In the genomic region with DNA sequence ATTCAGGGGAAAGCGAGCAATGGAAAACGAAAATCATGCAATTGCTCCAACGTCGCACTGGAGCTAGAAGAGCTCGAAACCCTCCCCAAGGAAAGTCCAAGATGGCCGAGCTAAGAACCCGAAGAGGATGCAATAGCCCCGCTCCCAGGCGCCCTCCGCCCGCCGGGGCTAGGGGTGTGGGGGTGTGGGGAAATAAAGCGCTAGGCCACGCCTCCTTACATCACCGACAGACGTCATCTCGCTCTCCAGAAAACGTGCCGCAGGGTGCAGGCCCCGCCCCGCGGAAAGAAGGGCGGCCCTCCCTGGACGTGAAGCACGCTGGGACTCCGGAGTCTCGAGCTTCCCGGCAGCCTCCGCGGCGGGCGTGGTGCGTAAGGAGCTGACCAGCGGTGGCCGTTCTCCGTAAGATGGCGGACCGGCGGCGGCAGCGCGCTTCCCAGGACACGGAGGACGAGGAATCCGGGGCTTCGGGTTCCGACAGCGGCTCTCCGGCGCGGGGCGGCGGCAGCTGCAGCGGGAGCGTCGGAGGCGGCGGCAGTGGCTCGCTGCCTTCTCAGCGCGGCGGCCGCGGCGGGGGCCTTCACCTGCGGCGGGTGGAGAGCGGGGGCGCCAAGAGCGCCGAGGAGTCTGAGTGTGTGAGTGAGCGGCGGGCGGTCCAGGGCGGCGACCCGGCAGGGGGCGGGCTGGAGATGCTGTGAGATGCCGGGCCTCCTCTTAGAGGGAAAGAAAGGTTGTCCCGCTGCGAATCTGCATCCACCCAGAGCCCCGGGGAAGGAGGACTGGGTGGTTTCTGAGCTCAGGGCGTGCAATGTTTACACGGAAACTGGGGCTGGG, we compare ENCODE assay signal across 8 mouse cellular contexts. TPM values are rescaled to one million over a fixed set of nuclear protein-coding genes. Genes with fewer than 3 reads are reported as not detected.
DNase-seq lines count a peak whose midpoint lies in the region; ATAC-seq and TF ChIP-seq lines count a peak whose summit lies in the region.

No protein-coding gene starts in this region.

- TF ChIP-seq CTCF in layer of hippocampus, adult 2 months (conservative IDR thresholded peaks at IDR 0.05), result peak; percentile 53
- peak; percentile 52 for TF ChIP-seq CTCF in lung, embryonic 14.5 days (IDR thresholded peaks at IDR 0.05; ENCODE audit: low read depth)
- no peak for TF ChIP-seq CTCF in olfactory bulb, adult 2 months (IDR thresholded peaks at IDR 0.05; ENCODE audit: insufficient read depth, low read depth, low read length)
- TF ChIP-seq CTCF in thymus, adult 2 months (IDR thresholded peaks at IDR 0.05; ENCODE audit: borderline replicate concordance, control insufficient read depth, extremely low read depth, insufficient read depth, low read length, poor library complexity), result peak; percentile 65; the same call in 1 of the 2 replicates

- H3K4me1 ChIP-seq in ES-E14 (ENCODE audit: control insufficient read depth in 2 of 2, insufficient read depth in 2 of 2, low read length in 2 of 2, poor library complexity in 1 of 2), result no peaks in the 10 kb centered on the region
- peaks cover 37% of the 10 kb centered on the region for H3K4me1 ChIP-seq in forebrain, embryonic 15.5 days
- peaks cover 9% of the 10 kb centered on the region for H3K4me1 ChIP-seq in lung, embryonic 14.5 days (ENCODE audit: insufficient read depth)
- H3K4me1 ChIP-seq in olfactory bulb, adult 2 months (ENCODE audit: control insufficient read depth, insufficient read depth, low read length), result peaks cover 4% of the 10 kb centered on the region; the same call in 1 of the 2 replicates
- peaks cover 4% of the 10 kb centered on the region for H3K4me1 ChIP-seq in thymus, adult 2 months (replicated peaks; ENCODE audit: control insufficient read depth, insufficient read depth, low read length)

- ATAC-seq in forebrain, embryonic 15.5 days (replicated peaks), result peak; percentile 98
- ATAC-seq in lung, embryonic 14.5 days (ENCODE audit: insufficient read depth), result peak; percentile 98

- H3K36me3 ChIP-seq in ES-E14 (ENCODE audit: control insufficient read depth, insufficient read depth, low read length, poor library complexity, severe bottlenecking), result peaks cover 27% of the 10 kb centered on the region
- peaks cover 61% of the 10 kb centered on the region for H3K36me3 ChIP-seq in forebrain, embryonic 15.5 days
- H3K36me3 ChIP-seq in lung, embryonic 14.5 days (ENCODE audit: insufficient read depth), result peaks cover 66% of the 10 kb centered on the region
- peaks cover 42% of the 10 kb centered on the region for H3K36me3 ChIP-seq in thymus, adult 2 months (ENCODE audit: control insufficient read depth, insufficient read depth, low read length)

- intact Hi-C loops in heart, postnatal 36 days (cut with DNase I), result loop anchor here (2.0 kb wide), 2 partner anchors 15 to 19 kb away; a partner anchor contains a TSS

- H3K27me3 ChIP-seq in forebrain, embryonic 15.5 days, result no peaks in the 10 kb centered on the region
- no peaks in the 10 kb centered on the region for H3K27me3 ChIP-seq in lung, embryonic 14.5 days (ENCODE audit: insufficient read depth, low read length)
- H3K27me3 ChIP-seq in thymus, adult 2 months (ENCODE audit: control insufficient read depth, insufficient read depth, low read length), result no peaks in the 10 kb centered on the region

- in situ Hi-C loops in ES-E14 (cut with MboI; ENCODE audit: low sequenced_read_pairs in 2 of 2, unreplicated experiment in 2 of 2), result no loop called here

- peak overlapping the region; percentile 95 for H3K27ac ChIP-seq in ES-E14 (ENCODE audit: insufficient read depth, low read depth, low read length, poor library complexity, severe bottlenecking)
- H3K27ac ChIP-seq in forebrain, embryonic 15.5 days (replicated peaks), result peak overlapping the region; percentile 97
- H3K27ac ChIP-seq in layer of hippocampus, adult 2 months, result peak overlapping the region; percentile 97
- peak overlapping the region; percentile 96 for H3K27ac ChIP-seq in lung, embryonic 14.5 days (ENCODE audit: low read depth)
- peak overlapping the region; percentile 99 for H3K27ac ChIP-seq in olfactory bulb, adult 2 months (ENCODE audit: insufficient read depth, low read depth, low read length)
- peak overlapping the region; percentile 58 for H3K27ac ChIP-seq in thymus, adult 2 months (ENCODE audit: control insufficient read depth, insufficient read depth, low read length)

- peak overlapping the region; percentile 92 to 96 for H3K4me3 ChIP-seq in ES-E14 (ENCODE audit: insufficient read depth in 1 of 2, low read depth in 1 of 2, low read length in 2 of 2, poor library complexity in 1 of 2, severe bottlenecking in 1 of 2)
- peak overlapping the region; percentile 85 for H3K4me3 ChIP-seq in forebrain, embryonic 15.5 days
- peak overlapping the region; percentile 90 for H3K4me3 ChIP-seq in layer of hippocampus, adult 2 months
- peak overlapping the region; percentile 84 for H3K4me3 ChIP-seq in lung, embryonic 14.5 days (ENCODE audit: low read depth, low read length)
- H3K4me3 ChIP-seq in olfactory bulb, adult 2 months (ENCODE audit: insufficient read depth, low read depth, low read length), result peak overlapping the region; percentile 97
- peak overlapping the region; percentile 92 for H3K4me3 ChIP-seq in thymus, adult 2 months (ENCODE audit: control insufficient read depth, insufficient read depth, low read length)

- peak; percentile 65 for TF ChIP-seq POLR2A in olfactory bulb, adult 2 months (IDR thresholded peaks at IDR 0.05; ENCODE audit: insufficient read depth, low read depth, low read length)
- peak; percentile 89 for TF ChIP-seq POLR2A in thymus, adult 2 months (IDR thresholded peaks at IDR 0.05; ENCODE audit: control insufficient read depth, extremely low read depth, insufficient read depth, low read length, poor library complexity)

- WGBS in forebrain, embryonic 15.5 days, result under 1% methylated on average over 82 of the region's 84 CpGs
- under 1% methylated on average over 81 of the region's 84 CpGs for WGBS in lung, embryonic 14.5 days
- WGBS in olfactory bulb, adult 2 months, result under 1% methylated on average over 84 of the region's 84 CpGs
- under 1% methylated on average over 83 of the region's 84 CpGs for WGBS in thymus, adult 2 months

- peaks cover 22% of the 10 kb centered on the region for H3K9me3 ChIP-seq in ES-E14 (ENCODE audit: control insufficient read depth, insufficient read depth, low read depth, low read length)
- H3K9me3 ChIP-seq in forebrain, embryonic 15.5 days, result no peaks in the 10 kb centered on the region
- H3K9me3 ChIP-seq in lung, embryonic 14.5 days (ENCODE audit: low read depth, low read length), result no peaks in the 10 kb centered on the region

- peak overlapping the region; percentile 62 for H3K4me2 ChIP-seq in forebrain, embryonic 15.5 days (replicated peaks)
- H3K4me2 ChIP-seq in lung, embryonic 14.5 days, result peak overlapping the region; percentile 72

- peak overlapping the region; percentile 96 for H3K9ac ChIP-seq in ES-E14 (ENCODE audit: insufficient read depth, low read depth, low read length, poor library complexity, severe bottlenecking)
- peak overlapping the region; percentile 95 for H3K9ac ChIP-seq in forebrain, embryonic 15.5 days (replicated peaks)
- peak overlapping the region; percentile 89 for H3K9ac ChIP-seq in lung, embryonic 14.5 days

- DNase-seq in ES-E14 (ENCODE audit: low read depth, low spot score), result peak; percentile 94
- peak; percentile 99 for DNase-seq in cerebellum, adult 11-12 months
- DNase-seq in heart, postnatal 36 days, result peak; percentile 97
- peak; percentile 99 for DNase-seq in layer of hippocampus, adult 2 months (ENCODE audit: low spot score in 2 of 2)
- DNase-seq in lung, embryonic 14.5 days, result peak; percentile 100
- DNase-seq in thymus, adult 2 months, result peak; percentile 98

RNA-seq across cellular contexts. Expression of a gene that starts 5.0 kb away (rescaled TPM):
- 11.7 and 14.6 TPM in 2 replicates for total RNA-seq in ES-E14 (2012; rRNA removed)
- 53.5 and 53.9 TPM in 2 replicates for polyA plus RNA-seq in forebrain, embryonic 15.5 days (2015; fragmentation: Nextera tagmentation; extraction: Ambion mirVana)
- total RNA-seq in heart, postnatal 36 days (2021), result 10 to 100 TPM; 26.1 to 26.2 TPM
- 10 to 100 TPM; 61.0 to 62.1 TPM for total RNA-seq in layer of hippocampus, adult 2 months (2021)
- 41.0 and 42.8 TPM in 2 replicates for polyA plus RNA-seq in lung, embryonic 14.5 days (2014; fragmentation: Nextera tagmentation; extraction: Ambion mirVana)
- not detected in 2 replicates for polyA plus RNA-seq in olfactory bulb, adult 2 months (2012; ENCODE audit: insufficient read depth, insufficient read length, low replicate concordance, missing spikeins)
- 66.5 and 72.2 TPM in 2 replicates for polyA plus RNA-seq in thymus, adult 2 months (2012; rRNA removed)

RNA-seq across cellular contexts. Expression of a gene that starts 14.4 kb away (rescaled TPM):
- total RNA-seq in ES-E14 (2012; rRNA removed), result 18.3 and 27.1 TPM in 2 replicates
- 30.2 and 31.7 TPM in 2 replicates for polyA plus RNA-seq in forebrain, embryonic 15.5 days (2015; fragmentation: Nextera tagmentation; extraction: Ambion mirVana)
- 10 to 100 TPM; 74.4 to 75.3 TPM for total RNA-seq in heart, postnatal 36 days (2021)
- 100 to 1,000 TPM; 168 to 178 TPM for total RNA-seq in layer of hippocampus, adult 2 months (2021)
- polyA plus RNA-seq in lung, embryonic 14.5 days (2014; fragmentation: Nextera tagmentation; extraction: Ambion mirVana), result 16.2 and 16.3 TPM in 2 replicates
- polyA plus RNA-seq in olfactory bulb, adult 2 months (2012; ENCODE audit: insufficient read depth, insufficient read length, low replicate concordance, missing spikeins), result 206 and 252 TPM in 2 replicates
- polyA plus RNA-seq in thymus, adult 2 months (2012; rRNA removed), result 50.3 and 66.0 TPM in 2 replicates

RNA-seq across cellular contexts. Expression of a gene that starts 26.9 kb away (rescaled TPM):
- total RNA-seq in ES-E14 (2012; rRNA removed), result 0.98 and 1.4 TPM in 2 replicates
- 4.2 and 5.8 TPM in 2 replicates for polyA plus RNA-seq in forebrain, embryonic 15.5 days (2015; fragmentation: Nextera tagmentation; extraction: Ambion mirVana)
- total RNA-seq in heart, postnatal 36 days (2021), result under 1 TPM; 0.57 to 0.72 TPM
- 100 to 1,000 TPM; 213 to 240 TPM for total RNA-seq in layer of hippocampus, adult 2 months (2021)
- polyA plus RNA-seq in lung, embryonic 14.5 days (2014; fragmentation: Nextera tagmentation; extraction: Ambion mirVana), result 1.5 and 2.1 TPM in 2 replicates
- 182 TPM in 1 of 2 replicates, not detected in the other for polyA plus RNA-seq in olfactory bulb, adult 2 months (2012; ENCODE audit: insufficient read depth, insufficient read length, low replicate concordance, missing spikeins)
- polyA plus RNA-seq in thymus, adult 2 months (2012; rRNA removed), result 8.5 and 11.6 TPM in 2 replicates

RNA-seq across cellular contexts. Expression of a gene that starts 34.5 kb away (rescaled TPM):
- total RNA-seq in ES-E14 (2012; rRNA removed), result 2.9 and 3.3 TPM in 2 replicates
- polyA plus RNA-seq in forebrain, embryonic 15.5 days (2015; fragmentation: Nextera tagmentation; extraction: Ambion mirVana), result 3.6 TPM in 2 replicates
- total RNA-seq in heart, postnatal 36 days (2021), result 100 to 1,000 TPM; 104 to 107 TPM
- 10 to 100 TPM; 93.2 to 94.0 TPM for total RNA-seq in layer of hippocampus, adult 2 months (2021)
- 1.4 and 1.7 TPM in 2 replicates for polyA plus RNA-seq in lung, embryonic 14.5 days (2014; fragmentation: Nextera tagmentation; extraction: Ambion mirVana)
- not detected in 2 replicates for polyA plus RNA-seq in olfactory bulb, adult 2 months (2012; ENCODE audit: insufficient read depth, insufficient read length, low replicate concordance, missing spikeins)
- 34.4 and 37.7 TPM in 2 replicates for polyA plus RNA-seq in thymus, adult 2 months (2012; rRNA removed)

RNA-seq across cellular contexts. Expression of a gene that starts 53.8 kb away (rescaled TPM):
- 4.7 and 5.8 TPM in 2 replicates for total RNA-seq in ES-E14 (2012; rRNA removed)
- polyA plus RNA-seq in forebrain, embryonic 15.5 days (2015; fragmentation: Nextera tagmentation; extraction: Ambion mirVana), result 4.4 and 5.1 TPM in 2 replicates
- total RNA-seq in heart, postnatal 36 days (2021), result 10 to 100 TPM in 1 of 2 experiments, 1 to 10 TPM in 1; 8.1 to 10.2 TPM
- total RNA-seq in layer of hippocampus, adult 2 months (2021), result 10 to 100 TPM; 68.6 to 70.9 TPM
- 4.7 and 5.7 TPM in 2 replicates for polyA plus RNA-seq in lung, embryonic 14.5 days (2014; fragmentation: Nextera tagmentation; extraction: Ambion mirVana)
- not detected in 2 replicates for polyA plus RNA-seq in olfactory bulb, adult 2 months (2012; ENCODE audit: insufficient read depth, insufficient read length, low replicate concordance, missing spikeins)
- polyA plus RNA-seq in thymus, adult 2 months (2012; rRNA removed), result 23.9 and 30.3 TPM in 2 replicates

Comparison
In these comparisons a context has a peak if more than half of its experiments do, and no peak if none do; other contexts are left out.
1. Peak in every context shown above with its lines: DNase-seq, ATAC-seq, H3K4me3 ChIP-seq and H3K27ac ChIP-seq.